In genomic region chr7:63148740-63149139, GRCm38 (mm10) we compare ENCODE assay signal across 24 mouse cellular contexts.
DNase-seq lines count a peak whose midpoint lies in the region; ATAC-seq and TF ChIP-seq lines count a peak whose summit lies in the region.
"Had no signal": no experiment of that assay in that cellular context is flagged by ENCODE, and none has a peak within 500 bp of the region (broad histone marks: within the 10 kb centered on the region; RNA-seq: fewer than 3 reads in every experiment).

No protein-coding gene starts in this region.

- H3K4me2 ChIP-seq in hindbrain, postnatal 0 days (ENCODE audit: low read depth, low read length): no peak overlapping the region
- no peak overlapping the region for H3K4me2 ChIP-seq in hindbrain, embryonic 12.5 days (replicated peaks)
- H3K4me2 ChIP-seq in midbrain, postnatal 0 days (ENCODE audit: low read depth, low read length, poor library complexity, severe bottlenecking): no peak overlapping the region
- no peak overlapping the region for H3K4me2 ChIP-seq in midbrain, embryonic 11.5 days
- H3K4me2 ChIP-seq: embryonic facial prominence, embryonic 13.5 days; embryonic facial prominence, embryonic 15.5 days; forebrain, embryonic 12.5 days had no signal

- H3K9me3 ChIP-seq in hindbrain, postnatal 0 days (ENCODE audit: low read length): no peaks in the 10 kb centered on the region
- H3K9me3 ChIP-seq in hindbrain, embryonic 12.5 days (replicated peaks): no peaks in the 10 kb centered on the region
- H3K9me3 ChIP-seq in midbrain, postnatal 0 days (ENCODE audit: low read length): no peaks in the 10 kb centered on the region
- no peaks in the 10 kb centered on the region for H3K9me3 ChIP-seq in midbrain, embryonic 11.5 days (ENCODE audit: control insufficient read depth, low read length)
- H3K9me3 ChIP-seq: embryonic facial prominence, embryonic 13.5 days; embryonic facial prominence, embryonic 15.5 days; forebrain, embryonic 10.5 days; forebrain, embryonic 12.5 days had no signal

- H3K27me3 ChIP-seq in hindbrain, postnatal 0 days (ENCODE audit: insufficient read depth, low read length): no peaks in the 10 kb centered on the region
- H3K27me3 ChIP-seq in hindbrain, embryonic 12.5 days: no peaks in the 10 kb centered on the region
- no peaks in the 10 kb centered on the region for H3K27me3 ChIP-seq in midbrain, postnatal 0 days (ENCODE audit: insufficient read depth, low read length)
- no peaks in the 10 kb centered on the region for H3K27me3 ChIP-seq in midbrain, embryonic 11.5 days (ENCODE audit: control insufficient read depth, insufficient read depth, low read length)
- H3K27me3 ChIP-seq: CH12.LX; embryonic facial prominence, embryonic 13.5 days; embryonic facial prominence, embryonic 15.5 days; forebrain, embryonic 12.5 days; Patski had no signal

- H3K9ac ChIP-seq in hindbrain, postnatal 0 days (replicated peaks; ENCODE audit: low read length): no peak overlapping the region
- no peak overlapping the region for H3K9ac ChIP-seq in hindbrain, embryonic 12.5 days
- H3K9ac ChIP-seq in midbrain, postnatal 0 days (replicated peaks; ENCODE audit: low read length, poor library complexity, severe bottlenecking): no peak overlapping the region
- no peak overlapping the region for H3K9ac ChIP-seq in midbrain, embryonic 11.5 days (ENCODE audit: low read length)
- H3K9ac ChIP-seq: embryonic facial prominence, embryonic 13.5 days; embryonic facial prominence, embryonic 15.5 days; forebrain, embryonic 12.5 days had no signal

- no peak overlapping the region for H3K27ac ChIP-seq in hindbrain, postnatal 0 days
- H3K27ac ChIP-seq in hindbrain, embryonic 12.5 days: no peak overlapping the region
- no peak overlapping the region for H3K27ac ChIP-seq in midbrain, postnatal 0 days (ENCODE audit: low read depth, low read length)
- H3K27ac ChIP-seq in midbrain, embryonic 11.5 days (ENCODE audit: low read depth, low read length): no peak overlapping the region
- H3K27ac ChIP-seq: embryonic facial prominence, embryonic 13.5 days; embryonic facial prominence, embryonic 15.5 days; forebrain, embryonic 10.5 days; forebrain, embryonic 12.5 days had no signal

- no peak for TF ChIP-seq CTCF in hindbrain, postnatal 0 days (IDR thresholded peaks at IDR 0.05; ENCODE audit: low read depth)
- no peak for TF ChIP-seq CTCF in midbrain, postnatal 0 days (IDR thresholded peaks at IDR 0.05)

- no peak overlapping the region for H3K4me3 ChIP-seq in hindbrain, postnatal 0 days (ENCODE audit: low read length)
- no peak overlapping the region for H3K4me3 ChIP-seq in hindbrain, embryonic 12.5 days
- no peak overlapping the region for H3K4me3 ChIP-seq in midbrain, postnatal 0 days (ENCODE audit: low read depth, low read length)
- no peak overlapping the region for H3K4me3 ChIP-seq in midbrain, embryonic 11.5 days (ENCODE audit: low read depth, low read length)
- H3K4me3 ChIP-seq: embryonic facial prominence, embryonic 13.5 days; embryonic facial prominence, embryonic 15.5 days; erythroblast, embryonic 14.5 days; forebrain, embryonic 10.5 days; forebrain, embryonic 12.5 days had no signal

- ATAC-seq in hindbrain, postnatal 0 days: peak; percentile 58; the same call in 1 of the 2 replicates
- ATAC-seq in hindbrain, embryonic 12.5 days (ENCODE audit: low FRiP score): no peak
- ATAC-seq in midbrain, postnatal 0 days (ENCODE audit: low FRiP score): no peak
- ATAC-seq in midbrain, embryonic 11.5 days (ENCODE audit: low FRiP score): no peak
- ATAC-seq: activated CD4-positive, CD25-positive, alpha-beta regulatory T cell, adult 4 months; CD4-positive, CD25-positive, alpha-beta regulatory T cell, adult 4 months; forebrain, embryonic 14.5 days; forebrain, embryonic 16.5 days; Patski had no signal

- H3K36me3 ChIP-seq in hindbrain, postnatal 0 days (ENCODE audit: insufficient read depth, low read length): no peaks in the 10 kb centered on the region
- no peaks in the 10 kb centered on the region for H3K36me3 ChIP-seq in hindbrain, embryonic 12.5 days
- H3K36me3 ChIP-seq in midbrain, postnatal 0 days (ENCODE audit: insufficient read depth, low read length): no peaks in the 10 kb centered on the region
- H3K36me3 ChIP-seq in midbrain, embryonic 11.5 days (ENCODE audit: control insufficient read depth, insufficient read depth, low read length): no peaks in the 10 kb centered on the region
- H3K36me3 ChIP-seq: embryonic facial prominence, embryonic 13.5 days; embryonic facial prominence, embryonic 15.5 days; forebrain, embryonic 10.5 days; forebrain, embryonic 12.5 days; G1E had no signal

- peak; percentile 4 for DNase-seq in cerebellum, adult 9-10 months
- DNase-seq in cerebellum, adult 8-10 months: no peak
- no peak for DNase-seq in hindbrain, postnatal 0 days (ENCODE audit: low spot score)
- DNase-seq in midbrain, postnatal 0 days (ENCODE audit: low spot score): peak; percentile 48
- no peak for DNase-seq in midbrain, embryonic 11.5 days (ENCODE audit: low spot score, missing footprints)
- peak; percentile 14 for DNase-seq in brain, adult 2 months (ENCODE audit: low read depth, low spot score)
- DNase-seq: adrenal gland, adult 8-10 months; adrenal gland, postnatal 14 days; adrenal gland, postnatal 36 days; B cell, adult 2 months; embryo, embryonic 11 days had no signal

- no peaks in the 10 kb centered on the region for H3K4me1 ChIP-seq in hindbrain, postnatal 0 days (ENCODE audit: insufficient read depth, low read length)
- H3K4me1 ChIP-seq in hindbrain, embryonic 12.5 days: no peaks in the 10 kb centered on the region
- H3K4me1 ChIP-seq in midbrain, postnatal 0 days (ENCODE audit: insufficient read depth, low read length): no peaks in the 10 kb centered on the region
- H3K4me1 ChIP-seq in midbrain, embryonic 11.5 days (ENCODE audit: control insufficient read depth, insufficient read depth, low read length): no peaks in the 10 kb centered on the region
- H3K4me1 ChIP-seq: embryonic facial prominence, embryonic 13.5 days; embryonic facial prominence, embryonic 15.5 days; forebrain, embryonic 10.5 days; forebrain, embryonic 12.5 days had no signal

- WGBS in hindbrain, postnatal 0 days: 51% methylated on average over 3 of the region's 3 CpGs
- 66% methylated on average over 3 of the region's 3 CpGs for WGBS in hindbrain, embryonic 12.5 days
- 51% methylated on average over 3 of the region's 3 CpGs for WGBS in midbrain, postnatal 0 days
- WGBS in midbrain, embryonic 11.5 days: 78% methylated on average over 3 of the region's 3 CpGs

Comparison
In these comparisons a context has a peak if more than half of its experiments do, and no peak if none do; other contexts are left out.
1. DNase-seq: peak in cerebellum, adult 9-10 months (single experiment), midbrain, postnatal 0 days (single experiment) and brain, adult 2 months (single experiment); none in cerebellum, adult 8-10 months (single experiment), hindbrain, postnatal 0 days (single experiment) and midbrain, embryonic 11.5 days (single experiment).